Mouse (Mus musculus) stomach, embryonic 16.5 days (tissue): ENCODE measurements around the gene Daam1. TPM values are rescaled to one million over a fixed set of nuclear protein-coding genes. Genes with fewer than 3 reads are reported as not detected.

Source experiments
- ATAC-seq: fragments of 200-750 bp; cut with Nextera tagmentation; 2 replicates; pipeline ENCODE4 v1.8.0; 2017; ENCODE audit warnings: moderate number of reproducible peaks, moderate TSS enrichment; ENCODE audit not compliant: insufficient read depth, low FRiP score
- H3K27ac ChIP-seq: fragments of 300-500 bp; sonication (generic); 2 replicates; pipeline ENCODE4 v1.5.1; 2014; ENCODE audit warnings: low read length
- H3K27me3 ChIP-seq: fragments of 300-500 bp; sonication (generic); 2 replicates; pipeline ENCODE4 v1.6.1; 2014; ENCODE audit warnings: low read length, control low read depth, mixed read lengths; ENCODE audit not compliant: control insufficient read depth, insufficient read depth
- H3K36me3 ChIP-seq: fragments of 300-500 bp; sonication (generic); 2 replicates; pipeline ENCODE4 v1.6.1; 2014; ENCODE audit warnings: low read length; ENCODE audit not compliant: control insufficient read depth, insufficient read depth
- H3K4me1 ChIP-seq: fragments of 300-500 bp; sonication (generic); 2 replicates; pipeline ENCODE4 v1.6.1; 2014; ENCODE audit warnings: low read length, control low read depth, mixed read lengths; ENCODE audit not compliant: control insufficient read depth, insufficient read depth
- H3K4me2 ChIP-seq: fragments of 300-500 bp; sonication (generic); 2 replicates; pipeline ENCODE4 v1.6.1; 2014; ENCODE audit warnings: low read depth, low read length, mixed read lengths
- H3K4me3 ChIP-seq: fragments of 300-500 bp; sonication (generic); replicated peaks from 2 replicates; pipeline ENCODE4 v1.5.1; 2014; ENCODE audit warnings: mild to moderate bottlenecking, low read length
- H3K9ac ChIP-seq: fragments of 300-500 bp; sonication (generic); 2 replicates; pipeline ENCODE4 v1.6.1; 2014; ENCODE audit warnings: low read length
- H3K9me3 ChIP-seq: fragments of 300-500 bp; sonication (generic); replicated peaks from 2 replicates; pipeline ENCODE4 v1.6.1; 2016; ENCODE audit warnings: low read length, control low read depth; ENCODE audit not compliant: control insufficient read depth
- WGBS: fragments of 180-500 bp; shearing (Covaris S2); extraction: QIAGEN DNeasy Blood & Tissue Kit; methylation state at CpG from one replicate; pipeline ENCODE4 v1.1.7; 2014; 5-methylcytosine and 5-hydroxymethylcytosine counted together
- polyA plus RNA-seq: library from polyadenylated mRNA; unstranded; fragments of >200 nt; fragmentation: Nextera tagmentation; extraction: Ambion mirVana; gene quantifications from 2 replicates; pipeline ENCODE4 v1.2.1, GENCODE M21; 2015

Gene Daam1
- polyA plus RNA-seq, 1 experiment from 2014 or later = 13.2 TPM

DNA sequence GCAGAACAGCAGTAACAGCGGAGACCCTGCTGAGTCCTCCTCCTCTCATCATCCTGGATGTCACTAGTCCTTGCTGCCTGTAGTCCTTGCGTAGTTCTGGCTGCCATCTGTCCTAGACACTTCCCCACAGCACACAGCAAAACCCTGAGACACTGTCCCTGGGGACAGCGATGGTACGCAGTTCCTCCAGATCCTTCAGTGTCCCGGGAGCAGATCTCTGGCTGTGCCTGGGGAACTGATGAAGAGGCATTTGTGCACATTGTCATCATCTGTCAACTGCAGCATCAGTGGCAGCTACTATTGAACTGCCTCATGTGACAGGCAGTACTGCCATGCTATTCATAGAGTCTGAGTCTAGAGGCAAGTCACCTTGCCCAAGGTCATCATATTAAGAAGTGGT lies 107.6 kb downstream of the Daam1 start:
- WGBS = 86% methylated on average over 5 of the region's 5 CpGs
- 0 out of 2 replicates have a peak, but pooled peaks cover 7% of the 10 kb centered on the region for H3K4me1 ChIP-seq
- H3K27me3 ChIP-seq = no peaks in the 10 kb centered on the region
- no peak overlapping the region for H3K27ac ChIP-seq
- no peak for ATAC-seq
- H3K4me3 ChIP-seq = no peak overlapping the region
- H3K9ac ChIP-seq = no peak overlapping the region
- no peaks in the 10 kb centered on the region for H3K9me3 ChIP-seq
- H3K36me3 ChIP-seq = no peaks in the 10 kb centered on the region; the same call in 1 of the 2 replicates
- H3K4me2 ChIP-seq = no peak overlapping the region

DNA sequence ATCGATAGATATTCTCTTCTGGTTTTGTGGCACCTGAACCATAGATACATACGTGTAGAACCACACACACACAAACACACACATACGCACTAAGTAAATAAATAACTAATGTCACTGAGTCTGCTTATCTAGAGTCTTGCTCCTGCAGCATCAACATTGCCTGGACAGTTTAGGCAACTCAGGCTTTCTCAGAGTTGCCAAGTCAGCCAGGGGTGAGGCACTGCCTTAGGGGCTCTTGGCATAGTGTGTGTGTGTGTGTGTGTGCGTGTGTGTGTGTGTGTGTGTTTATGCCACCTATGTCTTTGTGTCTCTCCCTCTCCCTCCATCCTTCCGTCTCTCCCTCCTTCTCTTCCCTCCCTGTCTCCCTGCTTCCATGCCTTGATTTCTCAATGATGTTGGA lies 110.4 kb downstream of the Daam1 start:
- H3K4me3 ChIP-seq = no peak overlapping the region
- ATAC-seq = no peak
- H3K9ac ChIP-seq = no peak overlapping the region
- H3K9me3 ChIP-seq = no peaks in the 10 kb centered on the region
- H3K27me3 ChIP-seq = no peaks in the 10 kb centered on the region
- WGBS = 94% methylated on average over 5 of the region's 5 CpGs
- H3K4me1 ChIP-seq = no peaks in the 10 kb centered on the region
- no peak overlapping the region for H3K27ac ChIP-seq
- no peaks in the 10 kb centered on the region; the same call in 1 of the 2 replicates for H3K36me3 ChIP-seq
- no peak overlapping the region for H3K4me2 ChIP-seq

- Histone ChIP-seq H3K9me3 (no peaks in the 10 kb centered on the region), H3K36me3 (peaks cover 6% of the 10 kb centered on the region; the same call in 1 of the 2 replicates), H3K4me2 (no peak overlapping the region), H3K9ac (no peak overlapping the region), H3K4me1 (no peaks in the 10 kb centered on the region), H3K4me3 (no peak overlapping the region), H3K27me3 (no peaks in the 10 kb centered on the region), H3K27ac (no peak overlapping the region)
- WGBS = 87% methylated on average over 9 of the region's 9 CpGs
- no peak for ATAC-seq
Measured at GRCm38 (mm10) chr12:71943112-71943511, 112.2 kb downstream of the Daam1 start.

- WGBS = 90% methylated on average over 4 of the region's 4 CpGs
- ATAC-seq = no peak
- no peak overlapping the region for H3K9ac ChIP-seq
- H3K27me3 ChIP-seq = no peaks in the 10 kb centered on the region
- no peaks in the 10 kb centered on the region for H3K9me3 ChIP-seq
- H3K27ac ChIP-seq = no peak overlapping the region
- no peaks in the 10 kb centered on the region for H3K4me1 ChIP-seq
- no peak overlapping the region for H3K4me2 ChIP-seq
- H3K36me3 ChIP-seq = peaks cover 6% of the 10 kb centered on the region; the same call in 1 of the 2 replicates
- no peak overlapping the region for H3K4me3 ChIP-seq
Measured at GRCm38 (mm10) chr12:71943646-71944045, 112.8 kb downstream of the Daam1 start.

GRCm38 (mm10) chr12:71945844-71946243 lies 115.0 kb downstream of the Daam1 start:
- no peak overlapping the region for H3K4me3 ChIP-seq
- H3K4me1 ChIP-seq = no peaks in the 10 kb centered on the region
- 81% methylated on average over 7 of the region's 7 CpGs for WGBS
- H3K27ac ChIP-seq = no peak overlapping the region
- H3K27me3 ChIP-seq = no peaks in the 10 kb centered on the region
- peaks cover 6% of the 10 kb centered on the region; the same call in 1 of the 2 replicates for H3K36me3 ChIP-seq
- H3K9me3 ChIP-seq = no peaks in the 10 kb centered on the region
- H3K4me2 ChIP-seq = no peak overlapping the region
- H3K9ac ChIP-seq = no peak overlapping the region
- ATAC-seq = no peak

DNA sequence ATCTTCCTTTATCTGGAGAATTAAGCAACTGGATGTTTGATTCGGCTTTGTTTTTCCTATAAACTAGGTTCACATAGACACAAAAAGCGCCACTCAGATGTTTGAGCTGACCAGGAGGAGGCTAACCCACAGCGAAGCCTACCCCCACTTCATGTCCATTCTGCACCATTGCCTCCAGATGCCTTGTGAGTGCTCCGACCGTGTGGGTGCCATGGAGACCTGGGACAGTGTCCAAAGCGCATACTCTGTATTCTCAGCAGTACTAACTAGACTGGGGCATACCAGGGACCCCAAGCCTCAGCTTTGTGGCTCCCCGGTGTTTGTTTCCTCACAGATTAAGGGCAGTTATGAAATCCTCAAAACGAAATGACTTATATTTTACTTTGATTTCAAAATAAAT lies 115.6 kb downstream of the Daam1 start:
- Histone ChIP-seq H3K9ac (no peak overlapping the region), H3K36me3 (peaks cover 11% of the 10 kb centered on the region), H3K27me3 (no peaks in the 10 kb centered on the region), H3K9me3 (no peaks in the 10 kb centered on the region), H3K4me2 (no peak overlapping the region), H3K27ac (no peak overlapping the region), H3K4me1 (no peaks in the 10 kb centered on the region), H3K4me3 (no peak overlapping the region)
- ATAC-seq = no peak
- 90% methylated on average over 8 of the region's 8 CpGs for WGBS

DNA sequence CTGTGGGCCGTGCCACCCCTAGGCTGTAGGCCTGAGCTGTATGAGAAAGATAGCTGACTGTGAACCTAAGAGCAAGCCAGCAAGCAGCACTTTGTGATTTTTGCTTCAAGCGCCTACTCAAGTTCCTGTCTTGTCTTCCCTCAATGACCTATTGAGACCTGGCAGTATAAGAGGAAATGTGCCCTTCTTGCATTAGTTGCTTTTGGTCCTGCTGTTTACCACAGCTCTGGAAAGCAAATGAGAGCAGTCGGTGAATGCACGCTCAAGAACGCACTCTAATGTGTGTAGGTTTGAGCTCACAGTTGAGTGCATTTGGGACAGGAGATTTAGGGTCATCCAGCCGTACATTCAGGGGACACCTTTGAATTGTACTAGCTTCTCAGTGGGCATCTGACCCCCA lies 118.1 kb downstream of the Daam1 start:
- H3K27me3 ChIP-seq = no peaks in the 10 kb centered on the region
- ATAC-seq = no peak
- H3K36me3 ChIP-seq = peaks cover 16% of the 10 kb centered on the region
- no peak overlapping the region for H3K27ac ChIP-seq
- H3K4me3 ChIP-seq = no peak overlapping the region
- no peak overlapping the region for H3K9ac ChIP-seq
- no peaks in the 10 kb centered on the region for H3K9me3 ChIP-seq
- H3K4me2 ChIP-seq = no peak overlapping the region
- peaks cover 8% of the 10 kb centered on the region; the same call in 1 of the 2 replicates for H3K4me1 ChIP-seq
- 94% methylated on average over 6 of the region's 6 CpGs for WGBS

DNA sequence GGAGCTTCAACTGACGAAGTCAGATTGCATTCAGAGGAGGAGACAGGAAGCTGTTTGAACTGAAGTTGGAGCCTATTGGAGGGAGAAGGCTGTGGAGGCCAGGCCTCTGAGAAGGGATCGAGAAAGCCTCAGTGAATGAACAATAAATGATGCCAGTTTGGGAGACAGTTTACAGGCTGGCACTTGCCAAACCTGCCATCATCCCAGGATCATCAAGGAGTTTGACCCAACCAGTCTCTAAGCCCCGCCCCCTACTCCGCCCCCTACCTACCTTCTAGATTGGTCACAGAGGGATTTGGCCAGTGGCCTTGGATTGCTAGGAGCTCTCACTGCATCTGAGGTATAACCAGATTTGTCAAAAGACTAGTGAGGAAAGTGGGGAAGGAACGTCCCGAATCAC lies 118.7 kb downstream of the Daam1 start:
- Histone ChIP-seq H3K9me3 (no peaks in the 10 kb centered on the region), H3K36me3 (peaks cover 16% of the 10 kb centered on the region), H3K27ac (no peak overlapping the region), H3K27me3 (no peaks in the 10 kb centered on the region), H3K4me1 (peaks cover 9% of the 10 kb centered on the region; the same call in 1 of the 2 replicates), H3K4me2 (no peak overlapping the region), H3K9ac (no peak overlapping the region), H3K4me3 (no peak overlapping the region)
- ATAC-seq = no peak
- 85% methylated on average over 6 of the region's 6 CpGs for WGBS

DNA sequence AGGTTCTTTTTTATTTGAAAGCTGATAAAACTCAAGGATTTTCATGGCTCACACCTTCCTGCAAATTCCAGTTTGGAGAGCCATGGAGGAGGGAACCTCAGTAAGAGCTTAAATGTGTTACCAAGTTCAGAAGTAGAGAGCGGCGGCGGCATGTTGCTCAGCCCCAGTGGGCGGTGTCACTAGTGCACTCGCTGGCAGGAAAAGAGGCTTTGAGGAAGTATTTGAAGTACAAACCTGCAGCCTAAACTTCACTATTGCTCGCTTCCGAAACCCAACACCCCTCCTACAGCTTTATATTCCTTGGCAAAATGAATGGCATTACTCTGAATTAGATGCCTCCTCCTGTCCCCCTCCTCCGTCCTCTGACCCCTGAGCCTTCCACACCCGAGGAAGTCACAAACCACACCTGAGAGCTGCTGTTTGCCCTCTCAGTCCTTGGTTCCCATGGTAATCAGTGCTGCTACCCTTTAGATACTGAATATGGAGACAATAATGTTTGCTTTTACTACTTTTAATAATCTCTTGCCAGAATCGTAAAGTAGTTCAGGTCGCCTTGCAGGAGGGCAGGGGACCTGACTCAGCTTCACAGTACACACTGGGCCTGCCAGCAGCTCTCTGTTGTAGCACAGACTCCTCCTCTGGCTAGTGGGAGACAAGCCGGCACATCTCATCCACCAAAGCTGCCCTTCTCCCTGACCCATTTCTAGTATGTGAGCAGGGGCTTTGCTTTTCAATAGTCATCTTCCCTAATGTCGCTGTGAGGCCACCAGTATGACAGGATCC lies 119.4 kb downstream of the Daam1 start:
- WGBS = 77% methylated on average over 13 of the region's 13 CpGs
- peaks cover 16% of the 10 kb centered on the region for H3K36me3 ChIP-seq
- ATAC-seq = no peak

More for the DNA sequence above, 119.4 kb downstream of the Daam1 start:
- Histone ChIP-seq H3K4me2 (no peak overlapping the region), H3K4me3 (no peak overlapping the region), H3K9me3 (no peaks in the 10 kb centered on the region), H3K9ac (no peak overlapping the region), H3K27ac (no peak overlapping the region), H3K27me3 (no peaks in the 10 kb centered on the region), H3K4me1 (peaks cover 9% of the 10 kb centered on the region; the same call in 1 of the 2 replicates)
